ENCODE assay signal across 48 mouse cellular contexts in genomic region chr5:147297249-147297648, GRCm38 (mm10). TPM values are rescaled to one million over a fixed set of nuclear protein-coding genes. Genes with fewer than 3 reads are reported as not detected.
"Had no signal": no experiment of that assay in that cellular context is flagged by ENCODE, and none has a peak within 500 bp of the region (broad histone marks: within the 10 kb centered on the region; RNA-seq: fewer than 3 reads in every experiment).

No protein-coding gene starts in this region.

- DNase-seq: heart, postnatal 10 days; heart, postnatal 14 days; heart, postnatal 36 days; heart, postnatal 4 days; kidney, adult 11 months; kidney, adult 18-20 months; kidney, adult 2 months; kidney, adult 8-10 months; kidney, adult 9 months; kidney, postnatal 10 days; kidney, postnatal 14 days; kidney, postnatal 25 days; kidney, postnatal 36 days; kidney, postnatal 4 days; layer of hippocampus, adult 9-11 months; layer of hippocampus, postnatal 36 days had no signal

- H3K9me3 ChIP-seq: heart, embryonic 10.5 days; heart, embryonic 12.5 days; heart, embryonic 13.5 days; heart, embryonic 15.5 days; hindbrain, embryonic 12.5 days; hindbrain, embryonic 13.5 days; hindbrain, embryonic 15.5 days; intestine, embryonic 15.5 days; kidney, embryonic 15.5 days had no signal

- H3K27ac ChIP-seq: heart, embryonic 10.5 days; heart, embryonic 13.5 days; heart, embryonic 15.5 days; hindbrain, embryonic 10.5 days; hindbrain, embryonic 12.5 days; hindbrain, embryonic 13.5 days; hindbrain, embryonic 14.5 days; hindbrain, embryonic 15.5 days; intestine, embryonic 15.5 days; kidney, embryonic 15.5 days; kidney, postnatal 0 days; layer of hippocampus, adult 2 months had no signal

- H3K4me3 ChIP-seq: heart, embryonic 10.5 days; heart, embryonic 12.5 days; heart, embryonic 13.5 days; heart, embryonic 15.5 days; hindbrain, embryonic 10.5 days; hindbrain, embryonic 12.5 days; hindbrain, embryonic 13.5 days; hindbrain, embryonic 15.5 days; intestine, embryonic 15.5 days; kidney, embryonic 15.5 days; layer of hippocampus, adult 2 months had no signal

- H3K36me3 ChIP-seq: heart, embryonic 10.5 days; heart, embryonic 12.5 days; heart, embryonic 13.5 days; heart, embryonic 15.5 days; hindbrain, embryonic 10.5 days; hindbrain, embryonic 12.5 days; hindbrain, embryonic 13.5 days; hindbrain, embryonic 15.5 days; intestine, embryonic 15.5 days; kidney, embryonic 15.5 days had no signal

- ATAC-seq: hindbrain, embryonic 16.5 days; inflammation-experienced regulatory T-cells, adult 6 months; intestine, embryonic 15.5 days; intestine, embryonic 16.5 days; intestine, postnatal 0 days had no signal

- H3K4me2 ChIP-seq: heart, embryonic 11.5 days; heart, embryonic 12.5 days; heart, embryonic 13.5 days; heart, embryonic 15.5 days; hindbrain, embryonic 12.5 days; hindbrain, embryonic 13.5 days; hindbrain, embryonic 14.5 days; hindbrain, embryonic 15.5 days; intestine, embryonic 15.5 days; kidney, embryonic 15.5 days had no signal

- H3K9ac ChIP-seq: heart, embryonic 12.5 days; heart, embryonic 13.5 days; heart, embryonic 15.5 days; hindbrain, embryonic 12.5 days; hindbrain, embryonic 13.5 days; hindbrain, embryonic 14.5 days; hindbrain, embryonic 15.5 days; intestine, embryonic 15.5 days; kidney, embryonic 15.5 days had no signal

RNA-seq across cellular contexts. Expression of gene Cdx2, which starts 9.8 kb away (rescaled TPM):
- total RNA-seq: heart, adult 8-10 months; heart, postnatal 10 days; heart, postnatal 14 days; heart, postnatal 25 days; heart, postnatal 36 days; heart, postnatal 4 days; layer of hippocampus, adult 18-20 months; layer of hippocampus, adult 2 months; layer of hippocampus, adult 8-10 months; layer of hippocampus, postnatal 10 days; layer of hippocampus, postnatal 14 days; layer of hippocampus, postnatal 25 days; layer of hippocampus, postnatal 36 days had no signal
- polyA plus RNA-seq: heart, embryonic 10.5 days; heart, embryonic 11.5 days; heart, embryonic 12.5 days; heart, embryonic 13.5 days; heart, embryonic 14.5 days; heart, embryonic 15.5 days; heart, postnatal 0 days; hindbrain, embryonic 10.5 days; hindbrain, embryonic 11.5 days; hindbrain, embryonic 12.5 days; hindbrain, embryonic 13.5 days; hindbrain, embryonic 14.5 days; hindbrain, embryonic 15.5 days; hindbrain, embryonic 16.5 days; inflammation-experienced regulatory T-cells, adult 6 months; kidney, adult 2 months; kidney, embryonic 14.5 days; kidney, embryonic 15.5 days; kidney, embryonic 16.5 days; kidney, postnatal 0 days had no signal

RNA-seq across cellular contexts. Expression of gene Urad, which starts 25.0 kb away (rescaled TPM):
- total RNA-seq: heart, adult 8-10 months; heart, postnatal 10 days; heart, postnatal 14 days; heart, postnatal 25 days; heart, postnatal 36 days; heart, postnatal 4 days; hematopoietic stem cell, adult 5-6 weeks; layer of hippocampus, adult 18-20 months; layer of hippocampus, adult 2 months; layer of hippocampus, adult 8-10 months; layer of hippocampus, postnatal 10 days; layer of hippocampus, postnatal 14 days; layer of hippocampus, postnatal 25 days; layer of hippocampus, postnatal 36 days had no signal
- polyA plus RNA-seq: heart, embryonic 10.5 days; heart, embryonic 11.5 days; heart, embryonic 12.5 days; heart, embryonic 13.5 days; heart, embryonic 14.5 days; heart, embryonic 15.5 days; heart, embryonic 16.5 days; heart, postnatal 0 days; hindbrain, embryonic 10.5 days; hindbrain, embryonic 11.5 days; hindbrain, embryonic 12.5 days; hindbrain, embryonic 13.5 days; hindbrain, embryonic 14.5 days; hindbrain, embryonic 15.5 days; hindbrain, embryonic 16.5 days; inflammation-experienced regulatory T-cells, adult 6 months; kidney, adult 2 months; kidney, embryonic 14.5 days; kidney, embryonic 15.5 days; kidney, embryonic 16.5 days; kidney, postnatal 0 days had no signal

RNA-seq across cellular contexts. Expression of gene Pdx1, which starts 27.5 kb away (rescaled TPM):
- total RNA-seq: heart, adult 8-10 months; heart, postnatal 10 days; heart, postnatal 14 days; heart, postnatal 25 days; heart, postnatal 36 days; heart, postnatal 4 days; hematopoietic stem cell, adult 5-6 weeks; layer of hippocampus, adult 18-20 months; layer of hippocampus, adult 2 months; layer of hippocampus, adult 8-10 months; layer of hippocampus, postnatal 10 days; layer of hippocampus, postnatal 14 days; layer of hippocampus, postnatal 25 days; layer of hippocampus, postnatal 36 days had no signal
- polyA plus RNA-seq: heart, embryonic 11.5 days; heart, embryonic 12.5 days; heart, embryonic 13.5 days; heart, embryonic 14.5 days; heart, embryonic 15.5 days; heart, embryonic 16.5 days; heart, postnatal 0 days; hindbrain, embryonic 10.5 days; hindbrain, embryonic 11.5 days; hindbrain, embryonic 12.5 days; hindbrain, embryonic 13.5 days; hindbrain, embryonic 14.5 days; hindbrain, embryonic 15.5 days; hindbrain, embryonic 16.5 days; inflammation-experienced regulatory T-cells, adult 6 months; kidney, adult 2 months; kidney, embryonic 15.5 days; kidney, embryonic 16.5 days; kidney, postnatal 0 days had no signal
